Mouse (Mus musculus): ENCODE measurements around the gene Tubg2.

DNA sequence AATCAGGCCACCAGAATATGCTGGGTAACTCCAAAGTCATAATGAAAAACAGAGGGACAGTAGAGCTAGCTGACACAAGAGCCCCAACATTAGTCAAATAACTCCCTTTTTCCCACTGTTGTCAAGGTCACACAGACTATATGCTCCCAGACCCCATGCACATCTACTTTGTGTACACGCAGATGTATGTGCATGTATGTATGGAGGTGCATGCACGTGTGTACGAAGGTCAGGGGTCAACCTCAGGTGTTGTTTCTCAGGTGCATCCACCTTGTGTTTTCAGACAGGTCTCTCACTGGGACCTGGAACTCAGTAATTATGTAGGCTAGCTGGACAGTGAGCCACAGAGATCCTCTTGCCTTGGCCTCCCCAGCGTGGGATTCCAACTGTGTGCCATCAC, 29.7 kb downstream of the Tubg2 start:
- TF ChIP-seq KAT2A (IDR thresholded peaks at IDR 0.05; ENCODE audit: insufficient replicate concordance, low read length), result no peak
- TF ChIP-seq POLR2A (IDR thresholded peaks at IDR 0.05; ENCODE audit: low read depth, low read length), result no peak
- no peak for TF ChIP-seq CTCF (conservative IDR thresholded peaks at IDR 0.05 in 1 of 2, IDR thresholded peaks at IDR 0.05 in 1 of 2; ENCODE audit: low read depth in 2 of 2, low read length in 2 of 2)
- TF ChIP-seq USF1 (IDR thresholded peaks at IDR 0.05; ENCODE audit: low read depth, low read length), result no peak
- no peak for TF ChIP-seq GABPA (IDR thresholded peaks at IDR 0.05; ENCODE audit: insufficient replicate concordance, low read depth, low read length)
- no peak for TF ChIP-seq EP300 (IDR thresholded peaks at IDR 0.05; ENCODE audit: low read length)

All from CH12.LX (cell line).